Mouse (Mus musculus) left cerebral cortex, adult 18-20 months (tissue): ENCODE measurements around the gene Arl15. TPM values are rescaled to one million over a fixed set of nuclear protein-coding genes. Genes with fewer than 3 reads are reported as not detected.
A peak's percentile ranks its signal among the peaks of the same experiment; 100 is the strongest.

Experiments
- DNase-seq, 2 experiments: peaks; one replicate each; pipeline ENCODE4 v3.0.0; 2021 to 2022; ENCODE audit warnings: low spot score in 2 of 2, mixed read lengths in 1 of 2
- total RNA-seq, 2 experiments: library from RNA; stranded (reverse); gene quantifications; 2 replicates each; pipeline ENCODE4 v1.2.3; 2021

Arl15 gene
- total RNA-seq, 2 experiments from 2014 or later = 35.5 to 37.7 TPM

- peak; percentile 51 to 56 for DNase-seq
Observed at GRCm38 (mm10) chr13:113865806-113866205, 71.5 kb downstream of the Arl15 start.

- DNase-seq = no peak
Observed at GRCm38 (mm10) chr13:113867736-113868135, 73.4 kb downstream of the Arl15 start.

- peak; percentile 54 to 60 for DNase-seq
Observed at GRCm38 (mm10) chr13:113869212-113870205, 75.2 kb downstream of the Arl15 start.

GRCm38 (mm10) chr13:113870403-113870802, 76.1 kb downstream of the Arl15 start:
- DNase-seq = no peak

- DNase-seq = no peak
Observed at GRCm38 (mm10) chr13:113871853-113872252, 77.5 kb downstream of the Arl15 start.

- no peak for DNase-seq
Observed at GRCm38 (mm10) chr13:113875724-113876123, 81.4 kb downstream of the Arl15 start.

GRCm38 (mm10) chr13:113877420-113877819, 83.1 kb downstream of the Arl15 start:
- peak; percentile 61 to 64 for DNase-seq

GRCm38 (mm10) chr13:113878571-113878970, 84.3 kb downstream of the Arl15 start:
- DNase-seq = no peak

- no peak for DNase-seq
Observed at GRCm38 (mm10) chr13:113879651-113880327, 85.5 kb downstream of the Arl15 start.

- DNase-seq = no peak
Observed at GRCm38 (mm10) chr13:113880564-113881171, 86.4 kb downstream of the Arl15 start.

- no peak for DNase-seq
Observed at GRCm38 (mm10) chr13:113882959-113883358, 88.7 kb downstream of the Arl15 start.

GRCm38 (mm10) chr13:113887090-113887489, 92.8 kb downstream of the Arl15 start:
- no peak for DNase-seq

GRCm38 (mm10) chr13:113888126-113888525, 93.8 kb downstream of the Arl15 start:
- no peak for DNase-seq

- no peak for DNase-seq
Observed at GRCm38 (mm10) chr13:113888704-113889103, 94.4 kb downstream of the Arl15 start.

GRCm38 (mm10) chr13:113889140-113890055, 95.1 kb downstream of the Arl15 start:
- DNase-seq = no peak

GRCm38 (mm10) chr13:113896684-113897083, 102.4 kb downstream of the Arl15 start:
- DNase-seq = no peak

- DNase-seq = no peak
Observed at GRCm38 (mm10) chr13:113897498-113897897, 103.2 kb downstream of the Arl15 start.

- DNase-seq = no peak
Observed at GRCm38 (mm10) chr13:113897951-113898350, 103.6 kb downstream of the Arl15 start.

GRCm38 (mm10) chr13:113901001-113901545, 106.8 kb downstream of the Arl15 start:
- no peak for DNase-seq

- no peak for DNase-seq
Observed at GRCm38 (mm10) chr13:113903255-113903654, 109.0 kb downstream of the Arl15 start.
